Mouse (Mus musculus) testis, adult 2 months (tissue): ENCODE measurements around the gene Zfp804a.

Experiments used
- CTCF ChIP-seq: fragments of 200-500 bp; IDR thresholded peaks from 2 replicates; pipeline ENCODE4 v1.5.1; 2012; ENCODE audit warnings: low read depth, mild to moderate bottlenecking, inconsistent platforms, low read length, moderate library complexity; ENCODE audit not compliant: control insufficient read depth, insufficient read depth, insufficient replicate concordance
- POLR2A ChIP-seq: fragments of 200-500 bp; IDR thresholded peaks from 2 replicates; pipeline ENCODE4 v1.6.1; 2012; ENCODE audit warnings: low read depth, mild to moderate bottlenecking, inconsistent platforms, low read length, moderate library complexity; ENCODE audit not compliant: control insufficient read depth

DNA sequence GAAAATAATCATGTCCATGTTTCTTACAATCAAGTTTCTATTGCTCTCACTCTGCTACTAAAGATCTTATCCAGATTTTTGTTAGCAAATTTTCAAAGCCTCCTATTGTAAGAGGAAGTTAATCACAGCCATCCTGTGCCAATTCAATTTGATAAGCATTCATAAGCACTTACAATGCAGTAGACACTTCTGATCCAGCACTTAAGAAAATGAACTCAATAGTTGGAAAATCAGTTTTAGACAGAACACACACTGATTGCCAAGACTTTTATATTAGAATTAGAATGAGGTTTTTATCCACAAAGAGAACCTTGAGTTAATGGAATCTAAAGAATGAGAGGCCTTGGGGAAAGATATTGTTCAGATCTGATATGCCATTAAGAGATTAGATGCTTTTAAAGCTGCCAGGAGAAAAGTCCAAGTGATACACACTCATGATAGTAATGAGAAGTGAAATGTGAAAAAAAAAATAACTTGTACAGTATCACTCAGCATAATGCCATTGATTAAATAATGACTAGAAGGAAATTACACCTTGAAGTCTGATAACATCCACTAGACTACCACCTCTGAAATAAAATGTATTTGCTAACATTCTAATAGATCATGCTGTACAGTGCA, 194.0 kb downstream of the Zfp804a start:
- TF ChIP-seq CTCF (no peak), POLR2A (no peak)
